Mouse (Mus musculus): ENCODE results near the gene Grwd1.
"Not testable (repeated sequence)": the region's sequence is repeated elsewhere in the genome, so short reads cannot be mapped to it uniquely, and the experiment has no call there.

Grwd1 gene

GRCm38 (mm10) chr7:45830427-45831127 lies at the start of gene Grwd1:
Grwd1 (minus strand) TSS chr7:45830944.
- peak; percentile 89 to 92 for DNase-seq

GRCm38 (mm10) chr7:45880531-45880930 lies 49.8 kb upstream of the Grwd1 start:
- DNase-seq, result no peak

GRCm38 (mm10) chr7:45878278-45878677 lies 47.5 kb upstream of the Grwd1 start, which contains the start of gene Grin2d:
Grin2d (minus strand) TSS chr7:45878378.
- DNase-seq, result not testable (repeated sequence)

- no peak for DNase-seq
Observed at GRCm38 (mm10) chr7:45876895-45877294, 46.2 kb upstream of the Grwd1 start.

- DNase-seq, result peak; percentile 70 to 81
Observed at GRCm38 (mm10) chr7:45873061-45873947, 42.6 kb upstream of the Grwd1 start.

- peak; percentile 93 to 94 for DNase-seq
Observed at GRCm38 (mm10) chr7:45872624-45873023, 41.9 kb upstream of the Grwd1 start, which contains the start of gene Kdelr1. Kdelr1 (plus strand) TSS chr7:45872772.

- peak; percentile 32 to 36 for DNase-seq
Observed at GRCm38 (mm10) chr7:45870282-45871058, 39.7 kb upstream of the Grwd1 start.

GRCm38 (mm10) chr7:45869787-45870186 lies 39.0 kb upstream of the Grwd1 start:
- DNase-seq, result peak; percentile 31 to 44

GRCm38 (mm10) chr7:45869107-45869670 lies 38.4 kb upstream of the Grwd1 start:
- DNase-seq, result no peak

GRCm38 (mm10) chr7:45867871-45868270 lies 37.1 kb upstream of the Grwd1 start:
- no peak for DNase-seq

- peak; percentile 97 to 98 for DNase-seq
Observed at GRCm38 (mm10) chr7:45865925-45866910, 35.5 kb upstream of the Grwd1 start.

GRCm38 (mm10) chr7:45864435-45864834 lies 33.7 kb upstream of the Grwd1 start:
- DNase-seq, result no peak

- no peak for DNase-seq
Observed at GRCm38 (mm10) chr7:45862804-45863203, 32.1 kb upstream of the Grwd1 start.

- DNase-seq, result no peak
Observed at GRCm38 (mm10) chr7:45859008-45859407, 28.3 kb upstream of the Grwd1 start.

- DNase-seq, result peak; percentile 47 to 56
Observed at GRCm38 (mm10) chr7:45856950-45857901, 26.5 kb upstream of the Grwd1 start.

- no peak for DNase-seq
Observed at GRCm38 (mm10) chr7:45853089-45853488, 22.3 kb upstream of the Grwd1 start.

GRCm38 (mm10) chr7:45850661-45851060 lies 19.9 kb upstream of the Grwd1 start:
- DNase-seq, result no peak

- no peak for DNase-seq
Observed at GRCm38 (mm10) chr7:45848447-45849027, 17.8 kb upstream of the Grwd1 start.

- no peak for DNase-seq
Observed at GRCm38 (mm10) chr7:45842950-45843744, 12.4 kb upstream of the Grwd1 start.

Data from kidney, postnatal 4 days (tissue).